Mouse (Mus musculus) E14TG2a.4 (cell line): ENCODE data around the gene Epb41l4b.
A peak's percentile ranks its signal among the peaks of the same experiment; 100 is the strongest.

ENCODE experiments used
- H3K27me3 ChIP-seq: 2 replicates; pipeline ENCODE4 v1.6.1; 2014; ENCODE audit warnings: low read length, control low read depth; ENCODE audit not compliant: insufficient read depth
- H3K36me3 ChIP-seq: 2 replicates; pipeline ENCODE4 v1.6.1; 2014; ENCODE audit warnings: low read length, control low read depth; ENCODE audit not compliant: insufficient read depth
- H3K4me1 ChIP-seq: replicated peaks from 2 replicates; pipeline ENCODE4 v1.6.1; 2014; ENCODE audit warnings: low read depth, low read length, control low read depth
- H3K4me3 ChIP-seq: replicated peaks from 2 replicates; pipeline ENCODE4 v1.5.1; 2014; ENCODE audit warnings: mild to moderate bottlenecking, low read length
- H3K9me3 ChIP-seq: 2 replicates; pipeline ENCODE4 v1.6.1; 2014; ENCODE audit warnings: low read length, control low read depth
- CTCF ChIP-seq: conservative IDR thresholded peaks from 2 replicates; pipeline ENCODE4 v1.5.1; 2014; ENCODE audit warnings: low read length
- NANOG ChIP-seq: IDR thresholded peaks from 2 replicates; pipeline ENCODE4 v1.6.1; 2014; ENCODE audit warnings: borderline replicate concordance, low read length, mixed read lengths
- POU5F1 ChIP-seq: IDR thresholded peaks from 2 replicates; pipeline ENCODE4 v1.6.1; 2014; ENCODE audit warnings: low read length, borderline replicate concordance

Epb41l4b gene

GRCm38 (mm10) chr4:57095569-57095968 is 47.7 kb downstream of the Epb41l4b start:
- no peaks in the 10 kb centered on the region for H3K36me3 ChIP-seq
- H3K4me1 ChIP-seq: peaks cover 24% of the 10 kb centered on the region
- 0 out of 2 replicates have a peak, but pooled peaks cover 4% of the 10 kb centered on the region for H3K9me3 ChIP-seq
- TF ChIP-seq POU5F1 (no peak), NANOG (no peak)
- no peak overlapping the region for H3K4me3 ChIP-seq
- peaks cover 4% of the 10 kb centered on the region; the same call in 1 of the 2 replicates for H3K27me3 ChIP-seq

GRCm38 (mm10) chr4:57091363-57091762 is 51.9 kb downstream of the Epb41l4b start:
- peaks cover 4% of the 10 kb centered on the region; the same call in 1 of the 2 replicates for H3K27me3 ChIP-seq
- peaks cover 33% of the 10 kb centered on the region for H3K4me1 ChIP-seq
- 0 out of 2 replicates have a peak overlapping the region, but pooled peaks have one; percentile 15 for H3K4me3 ChIP-seq
- no peaks in the 10 kb centered on the region for H3K9me3 ChIP-seq
- peak; percentile 78; the same call in 1 of the 2 replicates for TF ChIP-seq NANOG
- TF ChIP-seq CTCF: no peak
- no peaks in the 10 kb centered on the region for H3K36me3 ChIP-seq

- TF ChIP-seq POU5F1 (no peak), NANOG (no peak), CTCF (no peak)
Measured at GRCm38 (mm10) chr4:57088301-57088700, 54.9 kb downstream of the Epb41l4b start.

GRCm38 (mm10) chr4:57085750-57086400 is 57.4 kb downstream of the Epb41l4b start:
- Histone ChIP-seq H3K4me3 (no peak overlapping the region), H3K4me1 (peaks cover 34% of the 10 kb centered on the region), H3K36me3 (no peaks in the 10 kb centered on the region), H3K27me3 (no peaks in the 10 kb centered on the region), H3K9me3 (no peaks in the 10 kb centered on the region)
- TF ChIP-seq CTCF (no peak), POU5F1 (no peak), NANOG (no peak)

More at GRCm38 (mm10) chr4:57088301-57088700, 54.9 kb downstream of the Epb41l4b start:
- Histone ChIP-seq H3K4me1 (peaks cover 47% of the 10 kb centered on the region), H3K36me3 (no peaks in the 10 kb centered on the region), H3K9me3 (no peaks in the 10 kb centered on the region), H3K27me3 (peaks cover 2% of the 10 kb centered on the region; the same call in 1 of the 2 replicates), H3K4me3 (no peak overlapping the region)

GRCm38 (mm10) chr4:57083653-57084052 is 59.6 kb downstream of the Epb41l4b start:
- Histone ChIP-seq H3K4me3 (no peak overlapping the region), H3K36me3 (no peaks in the 10 kb centered on the region), H3K4me1 (peaks cover 39% of the 10 kb centered on the region), H3K27me3 (0 out of 2 replicates have a peak, but pooled peaks cover 5% of the 10 kb centered on the region), H3K9me3 (no peaks in the 10 kb centered on the region)
- no peak for TF ChIP-seq CTCF

- Histone ChIP-seq H3K9me3 (no peaks in the 10 kb centered on the region), H3K4me3 (no peak overlapping the region), H3K4me1 (peaks cover 42% of the 10 kb centered on the region), H3K27me3 (0 out of 2 replicates have a peak, but pooled peaks cover 5% of the 10 kb centered on the region), H3K36me3 (no peaks in the 10 kb centered on the region)
- no peak for TF ChIP-seq CTCF
- no peak for TF ChIP-seq POU5F1
- TF ChIP-seq NANOG: no peak
Measured at GRCm38 (mm10) chr4:57082775-57083428, 60.3 kb downstream of the Epb41l4b start.

- Histone ChIP-seq H3K36me3 (no peaks in the 10 kb centered on the region), H3K4me1 (peaks cover 54% of the 10 kb centered on the region), H3K4me3 (no peak overlapping the region), H3K9me3 (no peaks in the 10 kb centered on the region), H3K27me3 (0 out of 2 replicates have a peak, but pooled peaks cover 5% of the 10 kb centered on the region)
- TF ChIP-seq CTCF (no peak), POU5F1 (no peak), NANOG (no peak)
Measured at GRCm38 (mm10) chr4:57081463-57081862, 61.8 kb downstream of the Epb41l4b start.

- H3K36me3 ChIP-seq: no peaks in the 10 kb centered on the region
- H3K4me1 ChIP-seq: peaks cover 68% of the 10 kb centered on the region
- H3K9me3 ChIP-seq: no peaks in the 10 kb centered on the region
- H3K4me3 ChIP-seq: no peak overlapping the region
- TF ChIP-seq POU5F1: no peak
- TF ChIP-seq CTCF: no peak
- no peak for TF ChIP-seq NANOG
- no peaks in the 10 kb centered on the region for H3K27me3 ChIP-seq
Measured at GRCm38 (mm10) chr4:57073843-57074242, 69.4 kb downstream of the Epb41l4b start.

GRCm38 (mm10) chr4:57073174-57073573 is 70.1 kb downstream of the Epb41l4b start:
- no peaks in the 10 kb centered on the region for H3K27me3 ChIP-seq
- no peak for TF ChIP-seq POU5F1
- no peak for TF ChIP-seq NANOG
- TF ChIP-seq CTCF: no peak
- H3K4me1 ChIP-seq: peaks cover 64% of the 10 kb centered on the region
- no peak overlapping the region for H3K4me3 ChIP-seq
- no peaks in the 10 kb centered on the region for H3K36me3 ChIP-seq
- no peaks in the 10 kb centered on the region for H3K9me3 ChIP-seq
